In genomic region chr17:26715271-26715758, GRCm38 (mm10) we compare ENCODE assay signal across 8 mouse cellular contexts. TPM values are rescaled to one million over a fixed set of nuclear protein-coding genes. Genes with fewer than 3 reads are reported as not detected.
DNase-seq lines count a peak whose midpoint lies in the region; ATAC-seq and TF ChIP-seq lines count a peak whose summit lies in the region.

TSS of gene Crebrf (plus strand) at chr17:26715650.

- TF ChIP-seq POLR2A in cortical plate, adult 2 months (IDR thresholded peaks at IDR 0.05; ENCODE audit: extremely low read depth, insufficient read depth, low read length) = peak; percentile 85

- peak; percentile 97 to 98 for DNase-seq in gastrocnemius, adult 8-10 months (ENCODE audit: low spot score in 2 of 2)
- peak; percentile 79 for DNase-seq in hindlimb bud, embryonic 11.5 days (ENCODE audit: extremely low spot score, low read depth, low spot score)
- peak; percentile 93 to 98 for DNase-seq in left cerebral cortex, adult 8-10 months (ENCODE audit: low spot score in 2 of 2)
- peak; percentile 99 for DNase-seq in right cerebral cortex, postnatal 10 days (ENCODE audit: low spot score in 2 of 2)
- DNase-seq in urinary bladder, postnatal 25 days (ENCODE audit: low spot score) = peak; percentile 96

- no peaks in the 10 kb centered on the region for H3K36me3 ChIP-seq in megakaryocyte, embryonic 14.5 days (replicated peaks; ENCODE audit: low read length)

- peak within 1 kb of the TSS; percentile 63 for H3K4me3 ChIP-seq in cortical plate, adult 2 months (ENCODE audit: insufficient read depth, low read length)
- H3K4me3 ChIP-seq in megakaryocyte, embryonic 14.5 days (replicated peaks) = peak within 1 kb of the TSS; percentile 98

- no peaks in the 10 kb centered on the region for H3K9me3 ChIP-seq in megakaryocyte, embryonic 14.5 days

- H3K27ac ChIP-seq in cortical plate, adult 2 months (ENCODE audit: insufficient read depth, low read length) = peak within 1 kb of the TSS; percentile 62

- no peak for TF ChIP-seq CTCF in cortical plate, adult 2 months (IDR thresholded peaks at IDR 0.05; ENCODE audit: extremely low read depth, insufficient read depth, low read length)

- H3K4me1 ChIP-seq in cortical plate, adult 2 months (ENCODE audit: control insufficient read depth, insufficient read depth, low read length) = peaks cover 4% of the 10 kb centered on the region; the same call in 1 of the 2 replicates
- H3K4me1 ChIP-seq in megakaryocyte, embryonic 14.5 days = peaks cover 28% of the 10 kb centered on the region

- peaks cover 4% of the 10 kb centered on the region for H3K27me3 ChIP-seq in megakaryocyte, embryonic 14.5 days (replicated peaks)

- ATAC-seq in activated CD4-positive, CD25-positive, alpha-beta regulatory T cell, adult 4 months = peak; percentile 79

RNA-seq across cellular contexts. Expression of gene Crebrf, which starts in this region (rescaled TPM):
- 10 to 100 TPM; 31.2 to 37.5 TPM for polyA plus RNA-seq in activated CD4-positive, CD25-positive, alpha-beta regulatory T cell, adult 4 months (2017; shearing (Covaris generic))
- polyA plus RNA-seq in cortical plate, adult 2 months (2012; rRNA removed) = 17.4 and 19.2 TPM in 2 replicates
- total RNA-seq in gastrocnemius, adult 8-10 months (2022) = 10 to 100 TPM; 40.9 to 48.0 (median 42.9) TPM
- 100 to 1,000 TPM; 167 to 219 (median 192) TPM for total RNA-seq in left cerebral cortex, adult 8-10 months (2022)
- polyA plus RNA-seq in megakaryocyte, embryonic 14.5 days (2012; ENCODE audit: insufficient read depth, low replicate concordance) = 1.4 and 4.5 TPM in 2 replicates

Comparison
In these comparisons a context has a peak if more than half of its experiments do, and no peak if none do; other contexts are left out.
1. Peak in every context shown above with its lines: DNase-seq, ATAC-seq, H3K4me3 ChIP-seq and H3K27ac ChIP-seq.